Mouse (Mus musculus) heart, adult 2 months (tissue): ENCODE data around the gene Gata5. TPM values are rescaled to one million over a fixed set of nuclear protein-coding genes. Genes with fewer than 3 reads are reported as not detected.
A peak's percentile ranks its signal among the peaks of the same experiment; 100 is the strongest.

Experiments
- DNase-seq, 2 experiments: peaks; one replicate each; pipeline ENCODE4 v3.0.0; 2021
- H3K27ac ChIP-seq: fragments of 200-600 bp; 2 replicates; pipeline ENCODE4 v1.8.1; 2022
- H3K27me3 ChIP-seq: fragments of 200-500 bp; 2 replicates; pipeline ENCODE4 v1.6.1; 2012; ENCODE audit warnings: mild to moderate bottlenecking, low read length, inconsistent platforms, mixed read lengths; ENCODE audit not compliant: control insufficient read depth, insufficient read depth
- H3K36me3 ChIP-seq: fragments of 200-500 bp; 2 replicates; pipeline ENCODE4 v1.6.1; 2012; ENCODE audit warnings: low read length, inconsistent platforms; ENCODE audit not compliant: control insufficient read depth, insufficient read depth
- H3K4me1 ChIP-seq: fragments of 200-500 bp; 2 replicates; pipeline ENCODE4 v1.6.1; 2011; ENCODE audit warnings: low read length; ENCODE audit not compliant: control insufficient read depth, insufficient read depth
- H3K4me3 ChIP-seq: fragments of 200-600 bp; 2 replicates; pipeline ENCODE4 v1.8.1; 2022
- H3K79me2 ChIP-seq: fragments of 200-500 bp; replicated peaks from 2 replicates; pipeline ENCODE4 v1.6.1; 2012; ENCODE audit warnings: mild to moderate bottlenecking, inconsistent platforms, low read length, moderate library complexity, mixed read lengths; ENCODE audit not compliant: control insufficient read depth, insufficient read depth
- H3K9ac ChIP-seq: fragments of 200-500 bp; 2 replicates; pipeline ENCODE4 v1.6.1; 2012; ENCODE audit warnings: low read depth, mild to moderate bottlenecking, control low read depth, inconsistent platforms, low read length, mixed read lengths
- CTCF ChIP-seq: fragments of 200-600 bp; IDR thresholded peaks from 2 replicates; pipeline ENCODE4 v1.8.1; 2022; ENCODE audit warnings: antibody characterized with exemption, mild to moderate bottlenecking, moderate library complexity
- EP300 ChIP-seq: fragments of 200-500 bp; IDR thresholded peaks from 2 replicates; pipeline ENCODE4 v1.6.1; 2011; ENCODE audit warnings: low read depth, low read length, control low read depth; ENCODE audit not compliant: insufficient read depth
- POLR2A ChIP-seq: fragments of 200-500 bp; IDR thresholded peaks from 2 replicates; pipeline ENCODE4 v1.6.1; 2011; ENCODE audit warnings: mild to moderate bottlenecking, low read depth, low read length, control low read depth; ENCODE audit not compliant: insufficient read depth
- WGBS: fragments of 180-500 bp; shearing (Covaris S2); methylation state at CpG from one replicate; pipeline ENCODE4 v1.1.7; 2018; 5-methylcytosine and 5-hydroxymethylcytosine counted together
- intact Hi-C: fragments of 180-260 bp; cut with DNase I; formaldehyde crosslinking; loops from one replicate; pipeline ENCODE4 v1.15.1; 2025
- polyA plus RNA-seq: library from polyadenylated mRNA; depleted of rRNA; stranded (reverse); fragments of >200 nt; gene quantifications from 2 replicates; pipeline ENCODE4 v1.2.3, GENCODE M21; 2012
- total RNA-seq, 2 experiments: library from RNA; stranded (reverse); gene quantifications; 2 replicates each; pipeline ENCODE4 v1.2.3; 2021

The Gata5 gene
- total and polyA plus RNA-seq, 3 experiments, result 0.63 to 1.1 (median 0.89) TPM

- DNase-seq, result peak; percentile 63 to 86
- H3K4me3 ChIP-seq, result no peak overlapping the region
- no peaks in the 10 kb centered on the region for H3K27me3 ChIP-seq
- H3K9ac ChIP-seq, result no peak overlapping the region
- WGBS, result 58% methylated on average over 8 of the region's 8 CpGs
- peaks cover 2% of the 10 kb centered on the region for H3K4me1 ChIP-seq
- H3K36me3 ChIP-seq, result no peaks in the 10 kb centered on the region
- intact Hi-C loops, result no loop called here
- H3K27ac ChIP-seq, result peak overlapping the region; percentile 64
- H3K79me2 ChIP-seq, result no peaks in the 10 kb centered on the region
- TF ChIP-seq CTCF, result no peak
- TF ChIP-seq EP300, result peak; percentile 82
- no peak for TF ChIP-seq POLR2A
Observed at GRCm38 (mm10) chr2:180306423-180307168, 27.9 kb downstream of the Gata5 start.

DNA sequence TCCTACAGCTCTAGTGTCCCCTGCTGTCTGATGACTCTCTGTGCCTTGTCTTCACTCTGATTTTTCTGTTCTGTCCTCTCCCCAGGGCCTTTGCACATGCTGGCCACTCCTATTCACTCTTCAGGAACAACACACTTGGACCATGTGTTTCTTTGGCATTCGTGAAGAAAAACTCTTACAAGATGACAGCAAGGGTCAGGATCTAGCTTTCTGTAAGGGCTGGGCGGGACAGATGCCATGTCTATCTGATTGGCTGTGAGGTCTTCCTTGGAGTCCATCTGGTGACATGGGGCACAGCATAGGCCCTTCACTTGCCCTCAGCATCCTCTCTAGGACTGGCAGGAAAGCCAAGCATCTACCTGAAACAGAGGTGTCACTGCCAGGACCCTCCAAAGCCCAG, 28.5 kb downstream of the Gata5 start:
- intact Hi-C loops, result no loop called here
- no peak for DNase-seq
- Histone ChIP-seq H3K9ac (no peak overlapping the region), H3K36me3 (no peaks in the 10 kb centered on the region), H3K4me3 (no peak overlapping the region), H3K27me3 (no peaks in the 10 kb centered on the region), H3K79me2 (no peaks in the 10 kb centered on the region), H3K27ac (no peak overlapping the region; the same call in 1 of the 2 replicates), H3K4me1 (peaks cover 2% of the 10 kb centered on the region)
- TF ChIP-seq EP300 (no peak), CTCF (no peak), POLR2A (no peak)
- WGBS, result 68% methylated on average over 2 of the region's 2 CpGs

DNA sequence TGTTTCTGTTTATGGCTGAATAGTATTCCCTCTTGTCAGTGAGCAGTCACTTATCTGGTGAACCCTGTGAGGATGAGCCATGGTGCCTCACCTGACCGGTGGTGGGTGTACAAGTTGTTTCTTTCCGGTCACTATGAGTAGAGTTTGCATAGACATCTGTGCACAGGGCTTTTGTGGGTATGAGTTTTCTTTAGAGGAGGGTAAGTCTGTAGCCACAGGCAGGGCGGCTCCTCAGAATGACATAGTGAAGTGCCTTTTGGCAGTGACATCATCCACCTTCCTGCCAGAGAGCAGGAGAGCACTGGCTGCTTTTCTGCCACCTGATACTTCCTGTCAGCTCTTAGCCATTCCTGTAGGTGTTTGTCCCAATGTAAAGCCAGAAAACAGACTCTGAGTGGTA, 29.0 kb downstream of the Gata5 start:
- Histone ChIP-seq H3K27ac (no peak overlapping the region), H3K36me3 (no peaks in the 10 kb centered on the region), H3K27me3 (no peaks in the 10 kb centered on the region), H3K9ac (no peak overlapping the region), H3K79me2 (no peaks in the 10 kb centered on the region), H3K4me1 (peaks cover 2% of the 10 kb centered on the region), H3K4me3 (no peak overlapping the region)
- DNase-seq, result no peak
- WGBS, result 78% methylated on average over 3 of the region's 3 CpGs
- intact Hi-C loops, result no loop called here
- TF ChIP-seq EP300 (no peak), CTCF (no peak), POLR2A (no peak)

DNA sequence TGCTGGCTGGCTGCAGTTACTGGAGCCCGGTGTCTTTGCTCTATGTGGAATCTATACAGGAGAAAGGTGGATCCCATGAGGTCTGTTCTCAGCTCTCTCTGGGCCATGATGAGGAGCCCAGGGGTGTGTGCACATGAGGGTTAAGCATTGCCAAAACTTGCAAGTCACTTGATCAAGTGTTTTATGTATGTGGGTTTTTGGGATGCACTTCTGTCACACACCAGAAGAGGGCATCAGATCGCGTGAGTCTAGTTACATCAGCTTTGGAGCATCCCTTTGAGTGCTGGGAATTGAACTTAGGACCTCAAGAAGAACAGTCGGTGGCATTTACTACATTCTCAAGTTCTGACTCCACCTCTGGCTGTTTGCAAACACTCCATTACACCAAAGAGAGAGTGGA, 29.9 kb downstream of the Gata5 start:
- intact Hi-C loops, result no loop called here
- Histone ChIP-seq H3K9ac (no peak overlapping the region), H3K79me2 (no peaks in the 10 kb centered on the region), H3K4me1 (peaks cover 2% of the 10 kb centered on the region), H3K27ac (no peak overlapping the region), H3K36me3 (no peaks in the 10 kb centered on the region), H3K27me3 (no peaks in the 10 kb centered on the region), H3K4me3 (no peak overlapping the region)
- no peak for DNase-seq
- TF ChIP-seq CTCF, result peak; percentile 38
- TF ChIP-seq POLR2A, result no peak
- WGBS, result 68% methylated on average over 4 of the region's 4 CpGs

DNA sequence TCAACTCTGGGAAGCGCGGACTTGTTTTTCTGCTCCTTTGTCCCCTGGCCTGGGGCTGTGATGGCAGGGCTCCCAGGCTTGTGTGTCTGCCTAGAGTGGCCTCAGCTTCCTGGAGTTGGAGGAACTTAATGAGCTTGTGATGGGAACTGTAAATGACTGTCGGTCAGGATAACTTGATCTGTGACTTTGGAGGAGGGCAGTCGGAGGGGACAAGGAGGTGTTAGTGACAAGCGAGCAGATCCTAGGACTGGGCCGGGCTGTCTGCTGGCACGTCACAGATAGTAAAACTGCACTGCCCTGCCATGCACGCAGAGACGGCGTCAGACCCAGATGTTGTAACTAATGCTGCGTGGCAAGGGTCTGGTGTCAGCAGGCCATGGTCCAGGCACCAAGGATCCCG, 31.0 kb downstream of the Gata5 start:
- no peaks in the 10 kb centered on the region for H3K79me2 ChIP-seq
- no peaks in the 10 kb centered on the region for H3K36me3 ChIP-seq
- H3K4me1 ChIP-seq, result peaks cover 2% of the 10 kb centered on the region
- H3K27me3 ChIP-seq, result no peaks in the 10 kb centered on the region
- 77% methylated on average over 12 of the region's 12 CpGs for WGBS
- no peak overlapping the region for H3K4me3 ChIP-seq
- intact Hi-C loops, result no loop called here
- DNase-seq, result no peak
- no peak overlapping the region for H3K9ac ChIP-seq
- no peak for TF ChIP-seq CTCF
- TF ChIP-seq POLR2A, result no peak
- TF ChIP-seq EP300, result no peak
- no peak overlapping the region for H3K27ac ChIP-seq

- WGBS, result 80% methylated on average over 4 of the region's 4 CpGs
- intact Hi-C loops, result no loop called here
- TF ChIP-seq POLR2A, result no peak
- no peak for TF ChIP-seq CTCF
- TF ChIP-seq EP300, result no peak
- no peak overlapping the region for H3K27ac ChIP-seq
- no peaks in the 10 kb centered on the region for H3K79me2 ChIP-seq
- no peaks in the 10 kb centered on the region for H3K36me3 ChIP-seq
- H3K27me3 ChIP-seq, result no peaks in the 10 kb centered on the region
- DNase-seq, result no peak
- H3K4me1 ChIP-seq, result peaks cover under 1% of the 10 kb centered on the region
- H3K9ac ChIP-seq, result no peak overlapping the region
- H3K4me3 ChIP-seq, result no peak overlapping the region
Observed at GRCm38 (mm10) chr2:180302201-180302600, 32.3 kb downstream of the Gata5 start.
